Mouse (Mus musculus) erythroblast, embryonic 14.5 days (primary cell): ENCODE data around the gene Lsm2. TPM values are rescaled to one million over a fixed set of nuclear protein-coding genes. Genes with fewer than 3 reads are reported as not detected.
"Not testable (repeated sequence)": the region's sequence is repeated elsewhere in the genome, so short reads cannot be mapped to it uniquely, and the experiment has no call there.

Experiments
- H3K27me3 ChIP-seq: 2 replicates; pipeline ENCODE4 v1.6.1; 2012; ENCODE audit warnings: inconsistent platforms; ENCODE audit not compliant: control insufficient read depth
- H3K36me3 ChIP-seq: 2 replicates; pipeline ENCODE4 v1.6.1; 2012; ENCODE audit warnings: mild to moderate bottlenecking, inconsistent platforms; ENCODE audit not compliant: control insufficient read depth
- H3K4me1 ChIP-seq: 2 replicates; pipeline ENCODE4 v1.6.1; 2012; ENCODE audit warnings: inconsistent platforms; ENCODE audit not compliant: control insufficient read depth
- H3K4me3 ChIP-seq: replicated peaks from 2 replicates; pipeline ENCODE3; 2012; ENCODE audit warnings: moderate library complexity, mild to moderate bottlenecking, inconsistent platforms
- H3K9me3 ChIP-seq: 2 replicates; pipeline ENCODE4 v1.6.1; 2012; ENCODE audit warnings: low read length, inconsistent platforms, mixed read lengths; ENCODE audit not compliant: control insufficient read depth
- GATA1 ChIP-seq: IDR thresholded peaks from 2 replicates; pipeline ENCODE4 v1.6.1; 2012; ENCODE audit warnings: low read length, inconsistent platforms, mixed read lengths
- TAL1 ChIP-seq: IDR thresholded peaks from 3 replicates; pipeline ENCODE4 v1.6.1; 2012; ENCODE audit warnings: low read length, inconsistent platforms, mixed read lengths
- polyA plus RNA-seq: library from polyadenylated mRNA; stranded (reverse); fragments of >175 nt; gene quantifications from 2 replicates; pipeline ENCODE4 v1.2.3, GENCODE M21; 2012

Lsm2 gene
- polyA plus RNA-seq, 1 experiment: 15.9 TPM

- Histone ChIP-seq H3K9me3 (no peaks in the 10 kb centered on the region), H3K27me3 (no peaks in the 10 kb centered on the region), H3K4me1 (peaks cover 49% of the 10 kb centered on the region), H3K4me3 (no peak overlapping the region), H3K36me3 (peaks cover 60% of the 10 kb centered on the region)
- no peak for TF ChIP-seq TAL1
- TF ChIP-seq GATA1: no peak
Measured at GRCm38 (mm10) chr17:35004075-35004717, 22.5 kb downstream of the Lsm2 start.

GRCm38 (mm10) chr17:35005158-35005557 lies 23.5 kb downstream of the Lsm2 start:
- H3K9me3 ChIP-seq: no peaks in the 10 kb centered on the region
- H3K4me3 ChIP-seq: no peak overlapping the region
- no peak for TF ChIP-seq GATA1
- TF ChIP-seq TAL1: no peak
- H3K36me3 ChIP-seq: peaks cover 64% of the 10 kb centered on the region
- peaks cover 41% of the 10 kb centered on the region for H3K4me1 ChIP-seq
- H3K27me3 ChIP-seq: no peaks in the 10 kb centered on the region

GRCm38 (mm10) chr17:35005902-35006301 lies 24.2 kb downstream of the Lsm2 start:
- peaks cover 71% of the 10 kb centered on the region for H3K36me3 ChIP-seq
- H3K27me3 ChIP-seq, H3K4me3 ChIP-seq, H3K9me3 ChIP-seq: not testable (repeated sequence)
- H3K4me1 ChIP-seq: peaks cover 41% of the 10 kb centered on the region

- no peaks in the 10 kb centered on the region for H3K27me3 ChIP-seq
- H3K4me1 ChIP-seq: peaks cover 26% of the 10 kb centered on the region
- no peaks in the 10 kb centered on the region for H3K9me3 ChIP-seq
- no peak for TF ChIP-seq TAL1
- no peak for TF ChIP-seq GATA1
- no peak overlapping the region for H3K4me3 ChIP-seq
- peaks cover 87% of the 10 kb centered on the region for H3K36me3 ChIP-seq
Measured at GRCm38 (mm10) chr17:35007387-35007991, 25.8 kb downstream of the Lsm2 start.

- H3K4me3 ChIP-seq: no peak overlapping the region
- no peaks in the 10 kb centered on the region for H3K9me3 ChIP-seq
- peaks cover 95% of the 10 kb centered on the region for H3K36me3 ChIP-seq
- TF ChIP-seq TAL1 (no peak), GATA1 (no peak)
- peaks cover 7% of the 10 kb centered on the region for H3K4me1 ChIP-seq
- no peaks in the 10 kb centered on the region for H3K27me3 ChIP-seq
Measured at GRCm38 (mm10) chr17:35009586-35009985, 27.9 kb downstream of the Lsm2 start.

GRCm38 (mm10) chr17:35011440-35011839 lies 29.8 kb downstream of the Lsm2 start:
- Histone ChIP-seq H3K4me1 (peaks cover 9% of the 10 kb centered on the region), H3K4me3 (no peak overlapping the region), H3K9me3 (no peaks in the 10 kb centered on the region), H3K36me3 (peaks cover 97% of the 10 kb centered on the region), H3K27me3 (no peaks in the 10 kb centered on the region)
- TF ChIP-seq TAL1: no peak
- TF ChIP-seq GATA1: no peak

GRCm38 (mm10) chr17:35012430-35012829 lies 30.8 kb downstream of the Lsm2 start:
- Histone ChIP-seq H3K4me3 (no peak overlapping the region), H3K4me1 (peaks cover 17% of the 10 kb centered on the region), H3K9me3 (no peaks in the 10 kb centered on the region), H3K27me3 (no peaks in the 10 kb centered on the region), H3K36me3 (peaks cover 96% of the 10 kb centered on the region)
- no peak for TF ChIP-seq TAL1
- no peak for TF ChIP-seq GATA1

GRCm38 (mm10) chr17:35013221-35013620 lies 31.6 kb downstream of the Lsm2 start:
- Histone ChIP-seq H3K4me1 (peaks cover 21% of the 10 kb centered on the region), H3K36me3 (peaks cover 88% of the 10 kb centered on the region)

GRCm38 (mm10) chr17:35015296-35015695 lies 33.6 kb downstream of the Lsm2 start:
- Histone ChIP-seq H3K4me3 (no peak overlapping the region), H3K36me3 (peaks cover 69% of the 10 kb centered on the region), H3K27me3 (no peaks in the 10 kb centered on the region), H3K4me1 (peaks cover 24% of the 10 kb centered on the region), H3K9me3 (no peaks in the 10 kb centered on the region)
- TF ChIP-seq GATA1: no peak
- no peak for TF ChIP-seq TAL1

More at GRCm38 (mm10) chr17:35013221-35013620, 31.6 kb downstream of the Lsm2 start:
- H3K4me3 ChIP-seq: no peak overlapping the region
- no peak for TF ChIP-seq TAL1
- TF ChIP-seq GATA1: no peak
- no peaks in the 10 kb centered on the region for H3K27me3 ChIP-seq
- H3K9me3 ChIP-seq: no peaks in the 10 kb centered on the region

GRCm38 (mm10) chr17:35016376-35016775 lies 34.7 kb downstream of the Lsm2 start, which contains the start of gene Vwa7:
Gene Vwa7, plus strand, starts transcription at chr17:35016579.
- TF ChIP-seq TAL1 (no peak), GATA1 (no peak)
- H3K36me3 ChIP-seq: peaks cover 58% of the 10 kb centered on the region
- H3K4me3 ChIP-seq: no peak within 1 kb of the TSS
- H3K27me3 ChIP-seq: no peaks in the 10 kb centered on the region
- no peaks in the 10 kb centered on the region for H3K9me3 ChIP-seq
- peaks cover 34% of the 10 kb centered on the region for H3K4me1 ChIP-seq
